Mouse (Mus musculus) liver, adult 2 months (tissue): Measurements from ENCODE around the gene Samd4b. TPM values are rescaled to one million over a fixed set of nuclear protein-coding genes. Genes with fewer than 3 reads are reported as not detected.

Experiments
- DNase-seq: peaks from one replicate; pipeline ENCODE4 v3.0.0-alpha.2; 2011; ENCODE audit warnings: low read depth, low spot score; ENCODE audit errors: extremely low read depth
- H3K27ac ChIP-seq: fragments of 200-500 bp; replicated peaks from 2 replicates; pipeline ENCODE4 v1.5.1; 2012; ENCODE audit warnings: low read depth, mild to moderate bottlenecking, control low read depth, inconsistent platforms, low read length; ENCODE audit not compliant: insufficient read depth
- H3K27me3 ChIP-seq: fragments of 200-500 bp; 2 replicates; pipeline ENCODE4 v1.6.1; 2012; ENCODE audit warnings: mild to moderate bottlenecking, moderate library complexity, low read length, inconsistent platforms; ENCODE audit not compliant: control insufficient read depth, insufficient read depth
- H3K36me3 ChIP-seq: fragments of 200-500 bp; 2 replicates; pipeline ENCODE4 v1.6.1; 2012; ENCODE audit warnings: low read length, inconsistent platforms; ENCODE audit not compliant: control insufficient read depth, insufficient read depth
- H3K4me1 ChIP-seq: fragments of 200-500 bp; 2 replicates; pipeline ENCODE4 v1.6.1; 2011; ENCODE audit warnings: low read length; ENCODE audit not compliant: control insufficient read depth, insufficient read depth
- H3K4me3 ChIP-seq: fragments of 200-500 bp; 2 replicates; pipeline ENCODE4 v1.5.1; 2011; ENCODE audit warnings: low read depth, mild to moderate bottlenecking, control low read depth, low read length, moderate library complexity; ENCODE audit not compliant: insufficient read depth
- H3K79me2 ChIP-seq: fragments of 200-500 bp; 2 replicates; pipeline ENCODE4 v1.6.1; 2012; ENCODE audit warnings: inconsistent platforms, mild to moderate bottlenecking, low read length, moderate library complexity; ENCODE audit not compliant: control insufficient read depth, insufficient read depth
- H3K9ac ChIP-seq: fragments of 200-500 bp; 2 replicates; pipeline ENCODE4 v1.6.1; 2012; ENCODE audit warnings: low read depth, mild to moderate bottlenecking, control low read depth, inconsistent platforms, low read length
- CTCF ChIP-seq: fragments of 200-500 bp; IDR thresholded peaks from 2 replicates; pipeline ENCODE4 v1.5.1; 2011; ENCODE audit warnings: low read depth, low read length, control low read depth
- POLR2A ChIP-seq: fragments of 200-500 bp; IDR thresholded peaks from 2 replicates; pipeline ENCODE4 v1.6.1; 2011; ENCODE audit warnings: low read length, control low read depth; ENCODE audit not compliant: insufficient read depth; ENCODE audit errors: extremely low read depth
- WGBS: fragments of 180-500 bp; shearing (Covaris S2); methylation state at CpG from one replicate; pipeline ENCODE4 v1.1.7; 2018; 5-methylcytosine and 5-hydroxymethylcytosine counted together
- polyA plus RNA-seq: library from polyadenylated mRNA; depleted of rRNA; stranded (reverse); fragments of >200 nt; gene quantifications from 2 replicates; pipeline ENCODE4 v1.2.3, GENCODE M21; 2012
- total RNA-seq: library from RNA; depleted of rRNA; stranded (reverse); fragments of >200 nt; gene quantifications from 2 replicates; pipeline ENCODE4 v1.2.3, GENCODE M21; 2014

Gene Samd4b
- total and polyA plus RNA-seq, 2 experiments, result 4.1 to 27.0 TPM

DNA sequence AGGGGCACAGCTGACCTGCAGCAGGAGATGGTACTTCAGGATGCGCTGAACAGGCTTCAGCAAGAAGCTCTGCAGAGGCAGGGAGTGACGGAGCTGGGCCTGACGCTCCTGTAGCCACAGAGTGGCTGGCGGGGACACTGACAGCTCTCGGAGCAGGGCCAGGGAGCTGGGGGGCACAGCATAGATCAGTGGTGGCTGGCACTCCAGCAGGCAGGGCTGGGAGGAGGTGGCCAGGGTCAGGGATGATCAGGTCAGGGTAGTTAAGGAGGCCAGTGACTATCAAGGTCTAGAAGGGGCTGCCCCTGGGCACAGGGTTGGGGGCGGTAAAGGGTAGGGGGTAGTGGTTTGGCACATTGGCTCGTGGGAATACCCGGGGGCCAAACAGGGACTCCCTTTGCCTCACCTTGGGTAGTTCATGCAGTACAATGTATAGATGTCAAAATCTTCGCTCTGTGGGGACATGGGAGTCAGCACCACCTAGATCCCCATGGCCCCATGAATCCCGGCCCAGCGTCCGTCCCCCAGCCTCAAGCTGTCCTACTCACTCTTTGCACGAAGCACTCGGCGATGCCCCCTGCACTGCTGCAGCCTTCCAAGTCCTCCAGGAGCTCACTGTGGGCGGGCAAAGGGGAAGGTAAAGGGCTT lies 229.5 kb downstream of the Samd4b start:
- Histone ChIP-seq H3K36me3 (no peaks in the 10 kb centered on the region), H3K27ac (no peak overlapping the region), H3K4me1 (no peaks in the 10 kb centered on the region), H3K4me3 (no peak overlapping the region), H3K79me2 (no peaks in the 10 kb centered on the region), H3K27me3 (no peaks in the 10 kb centered on the region), H3K9ac (no peak overlapping the region)
- no peak for DNase-seq
- 96% methylated on average over 16 of the region's 16 CpGs for WGBS
- TF ChIP-seq POLR2A, result no peak

GRCm38 (mm10) chr7:28367663-28368275 lies 230.2 kb downstream of the Samd4b start:
- H3K36me3 ChIP-seq, result no peaks in the 10 kb centered on the region
- H3K4me1 ChIP-seq, result no peaks in the 10 kb centered on the region
- no peaks in the 10 kb centered on the region for H3K27me3 ChIP-seq
- no peak overlapping the region for H3K9ac ChIP-seq
- no peak for DNase-seq
- no peak for TF ChIP-seq CTCF
- TF ChIP-seq POLR2A, result no peak
- 95% methylated on average over 16 of the region's 16 CpGs for WGBS
- H3K4me3 ChIP-seq, result no peak overlapping the region
- H3K27ac ChIP-seq, result no peak overlapping the region
- H3K79me2 ChIP-seq, result no peaks in the 10 kb centered on the region

GRCm38 (mm10) chr7:28362441-28363060 lies 235.4 kb downstream of the Samd4b start:
- Histone ChIP-seq H3K36me3 (peaks cover 2% of the 10 kb centered on the region; the same call in 1 of the 2 replicates), H3K27ac (no peak overlapping the region), H3K4me3 (no peak overlapping the region), H3K9ac (no peak overlapping the region), H3K27me3 (no peaks in the 10 kb centered on the region), H3K79me2 (no peaks in the 10 kb centered on the region), H3K4me1 (peaks cover 11% of the 10 kb centered on the region)
- 89% methylated on average over 16 of the region's 16 CpGs for WGBS
- DNase-seq, result no peak
- TF ChIP-seq POLR2A, result no peak
- no peak for TF ChIP-seq CTCF

- Histone ChIP-seq H3K27me3 (no peaks in the 10 kb centered on the region), H3K9ac (no peak overlapping the region), H3K79me2 (no peaks in the 10 kb centered on the region), H3K4me3 (no peak overlapping the region), H3K4me1 (peaks cover 13% of the 10 kb centered on the region), H3K36me3 (peaks cover 2% of the 10 kb centered on the region; the same call in 1 of the 2 replicates), H3K27ac (no peak overlapping the region)
- no peak for DNase-seq
- TF ChIP-seq CTCF (no peak), POLR2A (no peak)
- WGBS, result 89% methylated on average over 20 of the region's 20 CpGs
These were observed 236.2 kb downstream of the Samd4b start for GRCm38 (mm10) chr7:28361647-28362341.

GRCm38 (mm10) chr7:28360291-28360690 lies 237.7 kb downstream of the Samd4b start:
- Histone ChIP-seq H3K27me3 (no peaks in the 10 kb centered on the region), H3K27ac (no peak overlapping the region), H3K4me3 (no peak overlapping the region), H3K9ac (no peak overlapping the region), H3K4me1 (peaks cover 13% of the 10 kb centered on the region), H3K79me2 (no peaks in the 10 kb centered on the region), H3K36me3 (peaks cover 2% of the 10 kb centered on the region; the same call in 1 of the 2 replicates)
- no peak for DNase-seq
- no peak for TF ChIP-seq CTCF
- TF ChIP-seq POLR2A, result no peak
- WGBS, result 88% methylated on average over 6 of the region's 6 CpGs
